Mouse (Mus musculus) bone marrow macrophage, adult 2 months (primary cell): ENCODE results near the gene Syt7.

Source experiments
- CTCF ChIP-seq: IDR thresholded peaks from 2 replicates; pipeline ENCODE4 v1.5.1; 2012; ENCODE audit warnings: low read depth, mild to moderate bottlenecking, low read length, moderate library complexity
- POLR2A ChIP-seq: IDR thresholded peaks from 2 replicates; pipeline ENCODE4 v1.6.1; 2012; ENCODE audit warnings: mild to moderate bottlenecking, low read depth, low read length, borderline replicate concordance

- TF ChIP-seq CTCF (no peak), POLR2A (no peak)
Observed at GRCm38 (mm10) chr19:10454718-10455436, 66.0 kb downstream of the Syt7 start.
